Mouse (Mus musculus): ENCODE measurements around the gene Fbxo4. TPM values are rescaled to one million over a fixed set of nuclear protein-coding genes. Genes with fewer than 3 reads are reported as not detected.

The Fbxo4 gene
- polyA plus RNA-seq (2015; fragmentation: Illumina TruSeq; extraction: RNeasy Lipid Tissue Mini Kit (QIAGEN cat#74804); ENCODE audit: insufficient read depth, low replicate concordance): 25.5 TPM

DNA sequence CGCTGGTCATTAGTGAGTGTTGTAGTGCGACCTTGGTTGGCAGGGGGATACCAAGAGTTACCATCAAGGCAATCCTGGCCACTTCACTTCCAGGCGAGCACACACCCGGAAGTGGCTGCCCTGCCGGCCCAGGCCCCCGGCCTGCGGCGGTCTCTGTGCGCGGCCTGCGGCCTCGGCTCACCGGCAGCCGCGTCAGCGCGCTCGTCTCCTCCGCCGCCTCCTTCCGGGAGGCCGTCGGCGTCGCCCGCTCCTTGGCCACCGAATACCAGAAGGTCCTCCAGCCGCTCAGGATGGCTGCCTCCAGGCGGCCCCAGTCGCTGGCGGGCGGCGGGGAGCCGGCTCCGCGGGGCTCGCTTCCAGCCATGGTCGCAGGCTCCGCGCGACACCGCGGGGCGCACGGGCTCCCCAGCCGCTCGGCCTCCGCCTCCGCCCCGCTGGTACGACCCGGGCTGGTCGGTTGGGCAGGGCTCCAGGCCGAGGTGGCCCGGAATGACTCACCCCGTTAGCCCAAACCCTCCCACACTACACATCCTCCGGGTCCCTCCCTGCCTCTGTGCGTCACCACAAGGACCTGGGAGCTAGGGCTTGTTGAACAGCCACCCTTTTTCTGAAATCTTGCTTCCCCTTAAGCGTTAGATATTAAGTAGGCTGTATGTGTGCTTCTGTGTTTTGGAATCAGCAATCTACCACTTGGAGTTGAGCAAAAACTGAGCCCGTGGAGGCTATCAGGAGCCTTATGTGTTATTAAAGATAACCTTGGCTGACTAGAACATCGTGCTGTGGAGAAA, at the start of gene Fbxo4:
Gene Fbxo4, minus strand, starts transcription at position 513 of the 788 bp plus-strand sequence.

GRCm38 (mm10) chr15:4026231-4026773, 46.9 kb upstream of the Fbxo4 start, which contains the start of gene Oxct1:
Gene Oxct1, plus strand, starts transcription at chr15:4026383.

DNA sequence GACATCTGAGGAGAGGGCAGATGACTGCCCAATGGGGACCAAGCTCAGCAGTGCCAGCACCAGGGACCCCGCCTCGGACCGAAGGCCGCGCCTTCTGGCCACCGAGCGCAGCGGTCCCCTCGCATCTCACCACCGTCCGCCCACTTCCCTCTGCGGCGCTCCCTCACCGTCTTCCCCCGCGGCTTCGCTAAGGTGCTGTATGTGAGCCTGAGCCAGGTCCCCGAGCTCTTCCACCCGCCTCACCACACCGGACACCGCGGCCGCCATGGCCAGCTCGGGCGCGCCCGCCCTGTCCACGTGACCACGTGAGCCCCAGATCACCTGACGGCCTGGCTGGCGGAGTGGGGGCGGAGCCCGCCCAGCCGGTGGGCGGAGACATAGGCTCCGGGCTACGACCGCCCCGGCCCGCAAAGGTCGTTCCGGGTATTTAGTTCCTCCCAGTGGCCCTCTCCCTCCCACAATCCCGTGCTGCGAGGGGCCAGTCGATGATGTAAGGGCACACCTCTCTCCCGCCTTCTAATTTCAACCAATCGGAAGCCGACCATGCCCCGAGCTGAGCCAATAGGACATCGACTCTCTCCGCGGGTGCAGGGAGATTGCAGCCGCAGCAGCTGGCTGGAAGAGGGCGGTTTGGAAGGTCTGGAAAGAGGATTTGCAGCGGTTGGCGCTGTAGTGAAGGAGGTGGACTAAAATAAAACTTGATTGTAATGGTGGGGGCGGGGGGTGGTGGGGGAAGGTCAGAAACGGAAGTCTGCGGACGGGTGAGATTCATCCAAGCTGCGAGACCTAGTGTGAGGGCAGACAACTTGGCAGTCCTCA, 16.3 kb upstream of the Fbxo4 start, which contains the start of gene AW549877:
Gene AW549877, minus strand, starts transcription at position 297 of the 819 bp plus-strand sequence.

Other genes starting within 250 kb of the Fbxo4 start
- 109 TPM for gene AW549877, start 16.2 kb upstream of the Fbxo4 start, polyA plus RNA-seq (2015; fragmentation: Illumina TruSeq; extraction: RNeasy Lipid Tissue Mini Kit (QIAGEN cat#74804); ENCODE audit: insufficient read depth, low replicate concordance)
- 76.3 TPM for gene Oxct1, start 46.8 kb upstream of the Fbxo4 start, polyA plus RNA-seq (2015; fragmentation: Illumina TruSeq; extraction: RNeasy Lipid Tissue Mini Kit (QIAGEN cat#74804); ENCODE audit: insufficient read depth, low replicate concordance)